Mouse (Mus musculus): ENCODE data around the gene Gm21477. TPM values are rescaled to one million over a fixed set of nuclear protein-coding genes. Genes with fewer than 3 reads are reported as not detected.

Gene Gm21477
- not detected in 2 replicates for polyA plus RNA-seq (2015; fragmentation: Nextera tagmentation; extraction: Ambion mirVana)

DNA sequence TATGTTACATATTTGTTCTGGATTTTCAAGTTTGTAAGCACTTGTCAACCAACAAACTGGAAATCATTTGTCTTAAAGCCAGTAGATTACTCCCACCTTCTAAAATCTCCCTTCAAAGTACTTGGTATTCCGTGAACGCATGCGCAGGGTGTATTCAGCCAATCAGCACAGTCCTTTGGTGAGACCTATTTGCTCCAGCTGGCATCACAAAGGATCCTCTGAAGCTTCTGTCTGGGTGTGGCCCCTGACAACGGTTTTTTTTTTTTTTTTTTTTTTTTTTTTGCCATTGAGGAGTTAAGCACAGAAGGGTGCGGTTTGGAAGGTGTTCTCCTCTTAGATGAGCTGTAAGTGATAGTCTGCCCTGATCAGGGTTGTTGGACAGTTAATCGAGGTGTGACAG is at the start of gene Gm21477:
Gm21477 (plus strand) TSS at position 301 of the 400 bp plus-strand sequence.

Measured in urinary bladder, postnatal 0 days (tissue).